Mouse (Mus musculus) liver, adult (tissue): ENCODE results near the gene C130050O18Rik.

ENCODE experiments used
- GATA4 ChIP-seq: IDR thresholded peaks from 2 replicates; pipeline ENCODE4 v1.6.1; 2014; ENCODE audit warnings: mild to moderate bottlenecking, low read length; ENCODE audit not compliant: insufficient replicate concordance

Gene C130050O18Rik

DNA sequence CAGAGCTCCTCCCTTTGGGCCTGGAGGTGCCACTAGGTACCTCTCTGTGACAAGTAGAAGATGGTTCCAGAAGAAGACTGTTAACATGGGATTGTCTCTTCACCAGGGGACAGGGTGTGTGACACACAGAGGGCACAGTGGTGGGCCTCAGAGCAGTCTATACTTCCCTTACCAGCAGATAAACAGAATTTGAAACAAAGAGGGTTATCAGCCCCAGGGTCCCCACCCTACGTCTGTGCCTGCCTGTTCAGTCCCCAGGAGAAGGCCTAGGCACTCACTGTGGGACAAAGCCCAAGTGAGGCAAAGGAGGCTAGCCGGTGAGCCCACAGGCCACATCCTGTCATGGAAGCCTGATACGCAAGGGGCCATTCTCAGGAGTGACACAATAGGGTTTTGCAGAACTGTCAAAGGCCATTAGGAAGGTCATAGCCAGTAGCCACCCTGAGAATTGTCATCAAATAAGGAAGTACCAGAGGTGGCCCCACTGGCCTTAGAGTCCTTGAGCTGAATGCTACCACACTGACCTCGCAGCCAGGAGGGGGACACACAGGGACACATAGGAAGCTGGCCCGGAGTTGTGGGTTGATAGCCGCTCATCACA is at the start of gene C130050O18Rik:
C130050O18Rik (plus strand) TSS at position 480 of the 601 bp plus-strand sequence.
- TF ChIP-seq GATA4 = no peak

DNA sequence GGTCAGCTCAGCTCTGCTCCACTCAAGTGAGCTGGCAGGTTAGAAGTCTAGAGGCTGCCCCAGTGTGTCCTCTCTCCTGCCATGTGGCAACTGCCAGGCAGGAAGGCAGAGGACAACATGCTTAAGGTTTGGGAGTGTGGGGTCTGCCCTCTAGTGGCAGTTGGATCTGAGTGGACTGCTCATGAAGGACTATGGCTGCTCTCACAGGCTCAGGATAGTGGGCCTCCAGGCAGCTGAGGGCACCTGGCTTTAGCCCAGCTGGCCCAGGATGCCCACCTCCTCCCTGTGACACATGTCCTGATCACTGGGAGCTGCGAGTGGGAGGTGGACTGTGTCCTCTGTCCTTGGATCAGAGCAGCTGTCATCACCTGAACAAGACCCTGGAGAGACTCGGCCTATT is 46.4 kb upstream of the C130050O18Rik start:
- no peak for TF ChIP-seq GATA4

DNA sequence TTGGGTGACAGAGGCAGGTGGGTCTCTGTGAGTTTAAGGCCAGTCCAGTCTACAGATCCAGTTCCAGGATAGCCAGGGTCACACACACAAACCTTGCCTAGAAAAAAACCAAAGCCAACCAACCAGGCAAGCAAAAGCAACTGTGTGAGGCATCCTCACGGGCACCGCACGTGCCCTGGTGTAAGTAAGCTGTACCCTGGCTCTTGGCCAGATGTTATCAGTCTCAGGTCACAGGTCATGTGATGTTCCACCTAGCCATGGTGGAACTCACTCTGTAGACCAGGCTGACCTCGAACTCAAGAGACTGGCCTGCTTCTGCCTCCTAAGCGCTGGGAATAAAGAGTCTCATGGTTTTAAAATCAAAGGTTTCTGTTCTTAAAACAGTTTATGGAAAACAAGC is 45.8 kb upstream of the C130050O18Rik start:
- peak; percentile 85; the same call in 1 of the 2 replicates for TF ChIP-seq GATA4

DNA sequence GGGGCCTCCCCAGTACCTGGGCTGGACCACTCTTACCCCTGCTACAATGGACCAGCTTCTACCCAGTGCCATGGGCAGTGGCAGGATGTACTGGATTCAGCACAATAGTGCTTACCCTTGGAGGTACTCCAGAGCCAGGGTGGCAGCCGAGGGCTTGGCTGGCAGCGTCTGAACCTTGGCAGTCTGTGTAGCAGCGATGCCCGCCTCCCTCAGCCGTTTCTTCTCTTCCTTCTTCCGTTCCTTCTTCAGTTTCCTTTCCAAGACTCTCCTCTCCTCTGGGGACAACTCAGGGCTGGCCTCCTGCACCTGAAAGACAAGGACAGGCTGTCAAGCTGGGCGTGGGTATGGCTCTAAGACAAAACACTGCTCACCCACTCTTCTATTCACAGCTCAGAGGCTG is 41.2 kb upstream of the C130050O18Rik start:
- TF ChIP-seq GATA4 = no peak

DNA sequence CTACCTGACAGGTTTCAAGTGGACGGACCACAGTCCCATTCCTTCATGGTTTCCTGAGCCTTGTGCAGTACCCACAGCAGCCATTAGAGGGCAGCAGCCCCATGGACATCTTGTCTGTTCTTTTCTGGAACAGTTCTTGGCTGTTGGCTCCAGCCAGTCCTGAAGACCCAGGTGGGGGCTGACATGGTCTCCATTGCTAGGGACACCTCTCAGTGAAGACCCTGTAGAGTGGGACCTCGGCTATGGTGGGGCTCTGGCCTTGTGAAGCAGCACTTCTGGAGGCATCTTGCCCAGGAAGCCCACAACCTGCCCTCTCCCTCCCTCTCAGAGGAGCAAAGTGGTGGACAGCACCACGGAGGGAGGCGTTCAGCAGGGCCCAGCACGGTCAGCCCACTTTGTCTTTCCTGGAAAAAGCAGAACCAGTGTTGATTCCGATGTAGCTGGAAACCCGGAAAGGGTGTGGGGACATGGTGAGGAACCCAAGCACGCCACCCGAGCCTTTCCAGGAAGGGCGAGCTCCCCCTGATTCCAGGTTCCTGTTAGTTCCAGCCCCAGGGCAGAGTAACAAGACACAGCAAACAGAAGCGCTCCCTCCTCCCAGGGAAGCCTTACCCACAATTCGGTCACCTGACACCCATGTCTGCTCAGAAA is 40.7 kb upstream of the C130050O18Rik start:
- peak; percentile 5; the same call in 1 of the 2 replicates for TF ChIP-seq GATA4

DNA sequence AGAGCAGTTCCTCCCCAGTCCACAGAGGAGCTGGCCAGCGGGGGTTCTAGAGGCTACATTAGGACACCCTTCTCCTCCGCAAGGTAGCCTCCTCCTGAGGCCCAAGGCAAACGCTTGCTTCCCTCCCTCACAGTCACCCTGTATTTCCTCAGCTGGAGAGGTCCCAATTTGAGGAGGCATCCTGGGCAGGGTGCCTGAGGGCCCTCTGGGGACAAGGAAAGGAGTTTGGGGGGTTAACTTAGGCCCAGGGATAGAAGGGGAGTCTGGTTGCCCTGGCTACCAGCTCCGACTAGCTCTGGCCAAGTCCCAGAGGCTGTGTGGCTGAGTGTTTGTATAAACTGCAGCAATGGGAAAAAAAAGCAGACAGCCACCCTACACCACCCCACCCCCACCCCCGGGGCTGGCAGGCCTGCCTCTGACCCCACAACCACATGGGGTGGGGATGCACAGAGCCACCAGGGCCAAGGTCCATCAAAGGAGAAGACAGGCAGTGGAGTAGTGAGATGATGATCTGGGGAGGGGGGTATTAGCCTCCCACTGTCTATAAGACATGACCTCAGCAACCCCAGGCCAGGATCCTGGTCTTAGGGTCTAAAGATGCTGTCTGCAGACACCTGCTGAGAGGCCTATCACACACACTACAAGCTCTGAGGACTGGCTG is 40.0 kb upstream of the C130050O18Rik start:
- no peak for TF ChIP-seq GATA4

DNA sequence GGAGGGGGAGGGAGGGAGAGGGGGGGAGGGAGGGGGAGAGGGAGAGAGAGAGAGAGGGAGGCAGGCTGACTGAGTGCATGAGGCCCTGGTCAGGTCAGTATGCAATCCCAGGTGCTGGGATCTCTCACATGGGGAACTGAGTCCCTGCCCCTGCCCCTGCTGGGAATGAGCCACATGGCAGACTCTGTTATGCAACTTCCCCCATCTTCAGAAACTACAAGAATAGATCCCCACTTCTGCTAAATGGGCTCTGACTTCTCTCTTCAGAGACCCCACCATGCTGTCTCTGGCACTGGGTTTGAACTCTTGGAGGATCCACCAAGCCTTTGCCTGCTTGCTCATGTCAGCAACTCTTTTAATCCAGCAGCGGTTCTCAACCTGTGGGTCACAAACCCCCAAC is 39.3 kb upstream of the C130050O18Rik start:
- TF ChIP-seq GATA4 = no peak

DNA sequence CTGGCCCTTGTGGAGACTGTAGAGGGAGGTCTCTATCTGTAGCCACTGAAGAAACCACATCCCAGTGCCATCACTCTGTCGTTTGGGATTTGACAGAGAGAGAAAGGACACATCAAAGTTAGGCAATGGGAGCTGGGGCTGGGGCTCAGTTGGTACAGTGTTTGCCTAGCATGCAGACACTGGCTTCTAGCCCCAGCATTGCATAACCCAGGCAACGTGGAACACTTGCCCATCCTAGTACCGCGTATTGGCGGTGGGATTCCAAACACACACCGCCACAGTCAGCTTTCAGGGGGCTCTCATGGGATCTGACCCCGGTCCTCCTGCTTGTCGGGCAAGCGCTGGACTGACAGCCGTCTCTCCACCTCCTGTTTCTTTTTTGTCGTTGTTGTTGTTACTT is 38.6 kb upstream of the C130050O18Rik start:
- no peak for TF ChIP-seq GATA4

DNA sequence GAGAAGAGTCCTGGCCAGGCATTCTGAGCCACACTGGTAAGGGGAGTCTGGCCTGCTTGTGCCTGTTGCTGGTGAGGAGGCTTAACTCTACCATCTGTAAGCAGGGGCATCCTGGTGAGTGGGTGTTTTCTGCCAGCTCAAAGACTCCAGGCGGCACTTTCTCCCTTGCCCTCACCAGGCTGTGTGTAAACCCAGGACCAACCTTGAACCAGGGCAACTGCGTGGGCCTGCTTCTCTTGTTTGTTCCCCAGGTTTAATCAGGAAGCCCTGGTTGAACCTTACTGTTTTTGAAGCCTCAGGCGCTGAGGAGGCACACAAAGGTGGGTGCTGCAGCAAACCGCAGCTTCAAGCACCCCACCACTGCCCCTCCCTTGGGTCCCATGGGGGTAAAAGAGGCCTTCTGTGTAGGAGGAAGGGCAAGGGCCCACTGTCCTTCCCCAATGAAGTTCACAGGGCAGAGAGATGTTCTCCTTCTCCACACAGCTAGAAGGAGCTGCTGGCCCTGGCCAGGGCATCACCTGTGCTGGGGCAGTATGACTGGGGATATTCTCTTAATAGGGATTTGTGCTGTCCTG is 37.1 kb upstream of the C130050O18Rik start:
- TF ChIP-seq GATA4 = no peak

DNA sequence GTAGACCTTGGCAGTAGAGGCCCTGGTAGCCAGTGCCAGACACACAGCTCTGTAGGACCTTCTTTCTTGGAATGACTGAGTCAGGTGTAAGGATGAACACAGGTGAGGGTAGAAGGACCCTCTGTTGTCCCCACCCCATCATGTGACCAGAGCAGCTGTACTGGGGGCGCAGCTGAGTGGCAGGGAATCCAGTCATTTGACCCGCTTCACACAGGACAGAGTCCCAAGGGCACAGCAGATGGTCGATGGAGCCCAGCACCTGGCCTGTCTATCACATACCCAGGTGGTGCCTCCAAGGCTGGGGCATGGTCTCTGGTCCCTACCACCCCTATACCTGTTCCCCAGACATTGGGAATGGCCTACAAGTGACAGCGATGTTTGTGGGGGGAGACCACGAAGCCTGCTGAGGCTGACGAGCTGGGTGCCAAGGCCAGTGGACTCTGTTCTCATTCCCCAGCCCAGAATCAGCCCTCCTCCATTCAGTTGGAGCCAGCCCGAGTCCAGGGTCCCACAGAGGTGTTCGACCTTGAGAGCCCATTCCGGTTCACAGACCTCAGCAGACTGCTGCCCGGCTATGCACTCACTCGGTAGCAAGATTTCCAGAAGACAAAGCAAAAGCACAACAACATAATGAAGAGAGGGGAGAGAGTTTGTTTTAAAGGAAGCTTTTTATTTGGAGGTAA is 36.3 kb upstream of the C130050O18Rik start:
- no peak for TF ChIP-seq GATA4

DNA sequence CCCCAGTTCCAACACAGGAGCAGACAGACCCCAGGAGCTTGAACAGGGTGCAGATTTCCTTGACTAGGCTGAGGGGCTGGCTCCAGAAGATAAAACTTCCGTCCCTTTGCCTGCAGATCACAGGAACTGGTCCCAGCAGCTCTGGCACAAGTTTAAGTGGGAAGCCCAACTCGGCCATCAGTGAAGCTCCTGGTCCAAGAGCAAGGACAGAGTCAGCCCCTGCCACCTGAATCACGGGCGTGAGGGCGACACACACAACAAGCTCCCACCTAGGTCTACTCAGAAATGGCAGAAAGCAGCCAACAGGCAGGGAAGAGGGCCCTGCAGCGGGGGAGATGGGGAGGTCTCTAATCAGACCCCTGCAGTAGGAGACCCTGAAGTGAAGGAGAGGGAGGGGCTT is 34.7 kb upstream of the C130050O18Rik start:
- TF ChIP-seq GATA4 = no peak

DNA sequence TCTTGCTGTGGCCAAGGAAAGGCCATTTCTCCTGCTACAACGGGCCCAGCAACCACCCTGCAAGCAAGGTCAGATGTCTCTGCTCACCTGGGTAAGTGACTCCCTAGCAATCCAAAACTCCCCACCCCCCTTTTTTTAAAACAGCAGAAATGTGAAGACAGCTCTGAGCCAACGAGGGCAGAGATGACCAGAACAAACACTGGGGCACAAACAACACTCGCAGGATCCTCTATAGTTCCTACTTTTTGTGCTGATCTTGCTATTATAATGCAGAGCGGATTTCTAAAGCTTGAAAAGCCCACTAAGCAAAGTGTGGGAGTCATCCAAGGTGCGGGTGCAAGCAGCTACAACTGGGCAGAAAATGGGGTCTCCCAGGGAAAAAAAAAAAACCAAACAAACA is 34.0 kb upstream of the C130050O18Rik start:
- TF ChIP-seq GATA4 = no peak

DNA sequence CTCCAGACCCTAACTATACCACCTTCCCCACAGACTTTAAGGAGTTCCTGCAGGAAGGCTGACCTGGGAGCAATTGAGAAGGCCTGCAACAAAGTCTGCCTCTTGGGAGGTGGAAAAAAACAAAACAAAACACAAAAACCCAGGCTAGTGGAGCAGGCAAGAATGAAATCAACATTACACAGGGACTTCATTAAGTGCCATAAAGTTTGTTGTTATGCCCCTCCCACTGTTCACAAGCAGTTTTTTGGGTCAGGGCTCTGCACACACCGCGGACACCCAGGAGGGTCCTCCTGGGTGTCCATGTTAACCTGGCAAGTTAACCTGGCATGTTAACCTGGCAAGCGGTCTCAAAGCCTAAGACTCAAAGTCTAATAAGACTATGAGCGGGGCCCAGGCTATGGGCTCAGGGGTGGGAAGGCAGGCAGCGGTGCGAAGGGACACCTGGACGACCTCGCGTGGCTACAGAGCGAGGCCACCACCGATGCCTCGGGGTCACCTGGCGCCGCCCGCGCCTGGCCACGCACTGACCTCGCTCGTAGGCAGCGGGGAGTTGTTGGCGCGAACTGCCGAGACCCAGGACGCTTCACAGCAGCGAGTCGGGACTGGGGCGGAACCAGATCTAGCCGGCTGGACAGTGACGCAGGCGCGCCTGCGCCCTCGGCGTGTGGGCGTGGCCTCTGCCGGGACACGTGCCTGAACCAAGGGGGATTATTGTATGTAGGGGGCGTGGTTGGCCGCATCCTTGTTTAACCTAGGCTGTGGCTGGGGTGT is 33.3 kb upstream of the C130050O18Rik start:
- no peak for TF ChIP-seq GATA4

DNA sequence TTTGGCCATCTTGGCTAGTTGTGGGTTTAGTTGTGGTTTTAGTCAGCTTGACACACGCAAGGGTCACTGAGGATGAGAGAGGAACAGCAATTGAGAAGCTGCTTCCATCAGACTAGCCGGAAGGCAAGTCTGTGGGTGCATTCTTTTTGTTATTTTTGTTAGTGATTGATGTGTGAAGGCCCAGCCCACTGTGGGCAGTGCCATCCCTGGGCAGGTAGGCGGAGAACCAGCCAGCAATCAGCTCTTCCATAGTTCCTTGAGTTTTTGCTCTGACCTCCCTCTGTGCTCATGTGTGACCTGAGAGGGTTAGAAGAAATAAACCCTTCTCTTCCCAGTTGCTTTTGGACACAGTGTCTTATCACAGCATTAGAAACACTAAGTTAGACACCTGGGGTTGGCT is 32.0 kb upstream of the C130050O18Rik start:
- TF ChIP-seq GATA4 = no peak
